ENCODE assay signal across 10 mouse cellular contexts in the genomic region with DNA sequence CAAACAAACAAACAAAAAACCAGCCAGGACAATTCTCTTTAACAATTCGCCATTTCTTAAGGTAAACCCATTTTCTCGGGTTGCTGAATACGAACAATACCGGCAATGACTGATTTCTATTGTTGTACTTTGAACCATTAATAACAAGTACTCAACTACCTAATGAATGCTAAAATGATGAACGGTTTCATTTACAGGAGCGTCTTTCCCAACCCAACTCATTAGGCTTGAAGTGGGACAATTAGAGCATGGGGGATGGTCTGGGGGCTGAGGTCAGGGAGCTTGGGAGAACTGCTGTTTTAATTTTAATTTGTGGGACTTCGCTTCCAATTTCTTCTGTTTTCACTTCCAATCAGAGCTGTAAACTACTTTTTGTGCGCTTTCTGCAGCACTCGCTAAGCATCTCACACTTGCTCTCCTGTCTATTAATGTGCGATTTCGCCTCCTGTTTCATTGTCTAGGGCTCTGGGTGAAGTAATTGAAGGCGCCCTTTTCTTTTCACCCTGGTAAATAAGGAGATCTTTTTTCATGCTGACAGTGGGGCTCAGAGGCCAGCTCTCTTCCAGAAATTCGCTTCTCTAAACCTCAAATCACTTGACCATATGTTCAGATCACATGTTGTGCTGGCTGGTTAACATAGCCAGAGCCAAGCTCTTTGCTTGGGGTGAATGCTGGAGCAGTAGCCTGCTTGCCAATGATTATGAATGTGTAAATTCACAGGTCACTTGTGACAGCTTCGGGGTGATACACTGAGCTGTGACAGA.
A peak's percentile ranks its signal among the peaks of the same experiment; 100 is the strongest.
DNase-seq lines count a peak whose midpoint lies in the region; ATAC-seq lines count a peak whose summit lies in the region.
"Had no signal": no experiment of that assay in that cellular context is flagged by ENCODE, and none has a peak within 500 bp of the region (broad histone marks: within the 10 kb centered on the region; RNA-seq: fewer than 3 reads in every experiment).

No protein-coding gene starts in this region.

- DNase-seq in NIH3T3 (ENCODE audit: low read depth): peak; percentile 27
- DNase-seq in cerebellum, postnatal 10 days: peak; percentile 71 to 77
- no peak for DNase-seq in thymus, postnatal 10 days (ENCODE audit: low spot score in 2 of 2)
- no peak for DNase-seq in T-cell, adult 2 months (ENCODE audit: low spot score)
- no peak for DNase-seq in thymus, postnatal 25 days
- no peak for DNase-seq in urinary bladder, postnatal 14 days (ENCODE audit: low spot score)

- 3% methylated on average over 14 of the region's 14 CpGs for WGBS in forebrain, embryonic 15.5 days
- 48% methylated on average over 14 of the region's 14 CpGs for WGBS in midbrain, embryonic 12.5 days

- no peak overlapping the region for H3K9ac ChIP-seq in forebrain, embryonic 15.5 days (replicated peaks)
- no peak overlapping the region for H3K9ac ChIP-seq in midbrain, embryonic 12.5 days (replicated peaks)

- peak overlapping the region; percentile 85 for H3K27ac ChIP-seq in forebrain, embryonic 15.5 days (replicated peaks)
- peak overlapping the region; percentile 75 for H3K27ac ChIP-seq in midbrain, embryonic 12.5 days (replicated peaks)

- no peaks in the 10 kb centered on the region for H3K27me3 ChIP-seq in forebrain, embryonic 15.5 days
- H3K27me3 ChIP-seq in midbrain, embryonic 12.5 days: no peaks in the 10 kb centered on the region

- H3K4me2 ChIP-seq in forebrain, embryonic 15.5 days (replicated peaks): peak overlapping the region; percentile 26; the same call in 1 of the 2 replicates
- H3K4me2 ChIP-seq in midbrain, embryonic 12.5 days (replicated peaks): no peak overlapping the region

- H3K4me3 ChIP-seq in forebrain, embryonic 15.5 days: no peak overlapping the region
- H3K4me3 ChIP-seq in midbrain, embryonic 12.5 days: no peak overlapping the region
- H3K4me3 ChIP-seq: erythroblast, embryonic 14.5 days had no signal

- peak; percentile 89 for ATAC-seq in forebrain, embryonic 15.5 days (replicated peaks)
- ATAC-seq in midbrain, embryonic 12.5 days (ENCODE audit: low FRiP score, low read depth): peak; percentile 79
- ATAC-seq: inflammation-experienced regulatory T-cells, adult 6 months had no signal

- no peaks in the 10 kb centered on the region for H3K9me3 ChIP-seq in forebrain, embryonic 15.5 days
- no peaks in the 10 kb centered on the region for H3K9me3 ChIP-seq in midbrain, embryonic 12.5 days

- H3K4me1 ChIP-seq in forebrain, embryonic 15.5 days: peaks cover 16% of the 10 kb centered on the region
- H3K4me1 ChIP-seq in midbrain, embryonic 12.5 days: peaks cover 14% of the 10 kb centered on the region

- H3K36me3 ChIP-seq in forebrain, embryonic 15.5 days: no peaks in the 10 kb centered on the region
- no peaks in the 10 kb centered on the region for H3K36me3 ChIP-seq in midbrain, embryonic 12.5 days

Comparison
In these comparisons a context has a peak if more than half of its experiments do, and no peak if none do; other contexts are left out.
1. DNase-seq: peak in NIH3T3 (single experiment) and cerebellum, postnatal 10 days (2 of 2); none in thymus, postnatal 10 days (0 of 2), T-cell, adult 2 months (single experiment), thymus, postnatal 25 days (single experiment) and urinary bladder, postnatal 14 days (single experiment).